In genomic region chr4:119157186-119157585, GRCm38 (mm10) we compare ENCODE assay signal across 10 mouse cellular contexts. TPM values are rescaled to one million over a fixed set of nuclear protein-coding genes. Genes with fewer than 3 reads are reported as not detected.
DNase-seq lines count a peak whose midpoint lies in the region; ATAC-seq and TF ChIP-seq lines count a peak whose summit lies in the region.
"Had no signal": no experiment of that assay in that cellular context is flagged by ENCODE, and none has a peak within 500 bp of the region (broad histone marks: within the 10 kb centered on the region; RNA-seq: fewer than 3 reads in every experiment).

No protein-coding gene starts in this region.

- TF ChIP-seq EP300 in MEL (IDR thresholded peaks at IDR 0.05; ENCODE audit: low read depth in 1 of 2, low read length in 2 of 2): no peak

- H3K4me1 ChIP-seq in MEL (ENCODE audit: control insufficient read depth in 1 of 2, insufficient read depth in 2 of 2, low read length in 2 of 2): no peaks in the 10 kb centered on the region
- H3K4me1 ChIP-seq in small intestine, adult 2 months (ENCODE audit: control insufficient read depth, insufficient read depth, insufficient read length, low read length): 0 out of 2 replicates have a peak, but pooled peaks cover 2% of the 10 kb centered on the region
- no peaks in the 10 kb centered on the region for H3K4me1 ChIP-seq in hindbrain, embryonic 16.5 days (ENCODE audit: control insufficient read depth, insufficient read depth, low read depth, low read length)
- H3K4me1 ChIP-seq: liver, embryonic 13.5 days; stomach, embryonic 15.5 days had no signal

- no peak overlapping the region for H3K27ac ChIP-seq in MEL (ENCODE audit: control insufficient read depth, low read depth, low read length)
- H3K27ac ChIP-seq in small intestine, adult 2 months (ENCODE audit: insufficient read depth, low read depth, low read length): no peak overlapping the region
- no peak overlapping the region for H3K27ac ChIP-seq in hindbrain, embryonic 16.5 days (ENCODE audit: low read depth, low read length)
- H3K27ac ChIP-seq: liver, embryonic 13.5 days; stomach, embryonic 15.5 days had no signal

- peaks cover 5 to 8% of the 10 kb centered on the region in 2 experiments; a peak in 3 of 4 replicates for H3K27me3 ChIP-seq in MEL (ENCODE audit: control insufficient read depth in 1 of 2, insufficient read depth in 2 of 2, low read length in 2 of 2)
- no peaks in the 10 kb centered on the region for H3K27me3 ChIP-seq in small intestine, adult 2 months (ENCODE audit: control insufficient read depth, insufficient read depth, low read length)
- no peaks in the 10 kb centered on the region for H3K27me3 ChIP-seq in hindbrain, embryonic 16.5 days (replicated peaks; ENCODE audit: control insufficient read depth, insufficient read depth, low read length)
- H3K27me3 ChIP-seq: liver, embryonic 13.5 days; stomach, embryonic 15.5 days had no signal

- ATAC-seq in hindbrain, embryonic 16.5 days: no peak

- H3K9ac ChIP-seq in MEL (ENCODE audit: control insufficient read depth, low read depth, low read length, poor library complexity, severe bottlenecking): no peak overlapping the region
- no peak overlapping the region for H3K9ac ChIP-seq in hindbrain, embryonic 16.5 days (ENCODE audit: low read depth, low read length)
- H3K9ac ChIP-seq: liver, embryonic 13.5 days; stomach, embryonic 15.5 days had no signal

- DNase-seq in layer of hippocampus, adult 11-12 months (ENCODE audit: low spot score): peak; percentile 73
- DNase-seq in layer of hippocampus, adult 9-11 months: no peak
- peak; percentile 78 for DNase-seq in CD4-positive, CD25-positive, alpha-beta regulatory T cell, adult 2 months (ENCODE audit: low read depth, low spot score)
- DNase-seq in MEL (ENCODE audit: low read depth, low spot score): peak; percentile 81
- DNase-seq in cerebellum, postnatal 36 days: peak; percentile 45 to 52
- peak; percentile 69 to 89 for DNase-seq in kidney, postnatal 36 days
- DNase-seq: liver, embryonic 13.5 days had no signal

- no peaks in the 10 kb centered on the region for H3K36me3 ChIP-seq in MEL (ENCODE audit: control insufficient read depth in 1 of 2, insufficient read depth in 2 of 2, low read length in 2 of 2)
- H3K36me3 ChIP-seq in small intestine, adult 2 months (ENCODE audit: control insufficient read depth, insufficient read depth, low read length): no peaks in the 10 kb centered on the region
- H3K36me3 ChIP-seq in hindbrain, embryonic 16.5 days (ENCODE audit: control insufficient read depth, insufficient read depth, low read length): no peaks in the 10 kb centered on the region
- H3K36me3 ChIP-seq: liver, embryonic 13.5 days; stomach, embryonic 15.5 days had no signal

- TF ChIP-seq RAD21 in MEL (IDR thresholded peaks at IDR 0.05; ENCODE audit: low read depth, low read length): peak; percentile 63

- no peak overlapping the region for H3K4me3 ChIP-seq in MEL (ENCODE audit: control insufficient read depth in 1 of 2, insufficient read depth in 1 of 2, low read depth in 2 of 2, low read length in 2 of 2)
- no peak overlapping the region for H3K4me3 ChIP-seq in small intestine, adult 2 months (ENCODE audit: low read depth, low read length)
- H3K4me3 ChIP-seq in hindbrain, embryonic 16.5 days (ENCODE audit: low read length): no peak overlapping the region
- H3K4me3 ChIP-seq: liver, embryonic 13.5 days; stomach, embryonic 15.5 days had no signal

- WGBS in small intestine, adult 2 months: 21% methylated on average over 2 of the region's 2 CpGs
- WGBS in hindbrain, embryonic 16.5 days: 36% methylated on average over 2 of the region's 2 CpGs

- TF ChIP-seq CTCF in MEL (IDR thresholded peaks at IDR 0.05 in 2 of 3, conservative IDR thresholded peaks at IDR 0.05 in 1 of 3; ENCODE audit: control insufficient read depth in 1 of 3, insufficient read depth in 1 of 3, low read depth in 2 of 3, low read length in 3 of 3, poor library complexity in 1 of 3, severe bottlenecking in 1 of 3): peak; percentile 70 to 78 (median 72)
- peak; percentile 45; the same call in 1 of the 2 replicates for TF ChIP-seq CTCF in small intestine, adult 2 months (IDR thresholded peaks at IDR 0.05; ENCODE audit: extremely low read depth, insufficient read length, insufficient replicate concordance, low read depth, low read length)

- H3K4me2 ChIP-seq in hindbrain, embryonic 16.5 days (ENCODE audit: low read length): no peak overlapping the region
- H3K4me2 ChIP-seq: liver, embryonic 13.5 days; stomach, embryonic 15.5 days had no signal

- no peaks in the 10 kb centered on the region for H3K9me3 ChIP-seq in MEL (replicated peaks; ENCODE audit: insufficient read depth, low read length)
- no peaks in the 10 kb centered on the region for H3K9me3 ChIP-seq in hindbrain, embryonic 16.5 days (ENCODE audit: control insufficient read depth, low read length)
- H3K9me3 ChIP-seq: liver, embryonic 13.5 days; stomach, embryonic 15.5 days had no signal

- H3K79me2 ChIP-seq in MEL (ENCODE audit: control insufficient read depth, insufficient read depth, low read length, poor library complexity): no peaks in the 10 kb centered on the region

- no peak for TF ChIP-seq POLR2A in MEL (IDR thresholded peaks at IDR 0.05; ENCODE audit: control insufficient read depth in 1 of 2, insufficient read depth in 1 of 2, low read depth in 1 of 2, low read length in 2 of 2, poor library complexity in 1 of 2)
- no peak for TF ChIP-seq POLR2A in small intestine, adult 2 months (IDR thresholded peaks at IDR 0.05; ENCODE audit: low read depth, low read length)

TF ChIP-seq in MEL, 35 proteins besides CTCF, POLR2A, EP300 and RAD21:
- TF ChIP-seq ZC3H11A (IDR thresholded peaks at IDR 0.05; ENCODE audit: low read depth, low read length): peak; percentile 55
- TF ChIP-seq MEF2A (IDR thresholded peaks at IDR 0.05; ENCODE audit: extremely low read depth, insufficient replicate concordance, low read depth, low read length, poor library complexity, severe bottlenecking): no peak
- peak; percentile 68 for TF ChIP-seq SMC3 (IDR thresholded peaks at IDR 0.05; ENCODE audit: low read depth, low read length)
- no peak for TF ChIP-seq CHD1 (IDR thresholded peaks at IDR 0.05; ENCODE audit: low read depth, low read length)
- no peak for TF ChIP-seq ZNF384 (IDR thresholded peaks at IDR 0.05; ENCODE audit: low read depth, low read length)
- TF ChIP-seq GATA1 (IDR thresholded peaks at IDR 0.05; ENCODE audit: low read depth, low read length): peak; percentile 17; the same call in 1 of the 2 replicates
- TF ChIP-seq ZKSCAN1 (IDR thresholded peaks at IDR 0.05; ENCODE audit: low read depth, low read length): no peak
- TF ChIP-seq MYB (IDR thresholded peaks at IDR 0.05; ENCODE audit: low read depth, low read length): no peak

RNA-seq across cellular contexts. Expression of gene Zfp691, which starts 16.8 kb away (rescaled TPM):
- 6.3 and 6.7 TPM in 2 replicates for total RNA-seq in MEL (2012; rRNA removed)
- 1 to 10 TPM in 1 of 2 experiments, not detected in 1; 9.9 TPM for polyA plus RNA-seq in MEL (2012; ENCODE audit: insufficient read depth in 1 of 2, insufficient read length in 2 of 2, low read depth in 1 of 2, low replicate concordance in 2 of 2, missing spikeins in 1 of 2)
- polyA plus RNA-seq in small intestine, adult 2 months (2012; rRNA removed): 4.2 and 6.2 TPM in 2 replicates
- 2.9 and 5.6 TPM in 2 replicates for polyA plus RNA-seq in hindbrain, embryonic 16.5 days (2015; fragmentation: Nextera tagmentation; extraction: Ambion mirVana)

RNA-seq across cellular contexts. Expression of gene Ermap, which starts 32.6 kb away (rescaled TPM):
- total RNA-seq in MEL (2012; rRNA removed): 125 and 138 TPM in 2 replicates
- polyA plus RNA-seq in MEL (2012; ENCODE audit: insufficient read depth in 1 of 2, insufficient read length in 2 of 2, low read depth in 1 of 2, low replicate concordance in 2 of 2, missing spikeins in 1 of 2): 100 to 1,000 TPM in 1 of 2 experiments, 10 to 100 TPM in 1; 44.1 to 247 TPM
- 0.03 and 0.06 TPM in 2 replicates for polyA plus RNA-seq in small intestine, adult 2 months (2012; rRNA removed)
- 0.33 and 0.70 TPM in 2 replicates for polyA plus RNA-seq in hindbrain, embryonic 16.5 days (2015; fragmentation: Nextera tagmentation; extraction: Ambion mirVana)

RNA-seq across cellular contexts. Expression of gene Svbp, which starts 37.9 kb away (rescaled TPM):
- total RNA-seq in MEL (2012; rRNA removed): 63.7 and 64.7 TPM in 2 replicates
- polyA plus RNA-seq in MEL (2012; ENCODE audit: insufficient read depth in 1 of 2, insufficient read length in 2 of 2, low read depth in 1 of 2, low replicate concordance in 2 of 2, missing spikeins in 1 of 2): 100 to 1,000 TPM in 1 of 2 experiments, not detected in 1; 131 TPM
- polyA plus RNA-seq in small intestine, adult 2 months (2012; rRNA removed): 10.2 and 17.0 TPM in 2 replicates
- polyA plus RNA-seq in hindbrain, embryonic 16.5 days (2015; fragmentation: Nextera tagmentation; extraction: Ambion mirVana): 197 and 201 TPM in 2 replicates

RNA-seq across cellular contexts. Expression of gene Slc2a1, which starts 48.7 kb away (rescaled TPM):
- total RNA-seq in MEL (2012; rRNA removed): 15.9 and 47.3 TPM in 2 replicates
- 10 to 100 TPM in 1 of 2 experiments, not detected in 1; 99.5 TPM for polyA plus RNA-seq in MEL (2012; ENCODE audit: insufficient read depth in 1 of 2, insufficient read length in 2 of 2, low read depth in 1 of 2, low replicate concordance in 2 of 2, missing spikeins in 1 of 2)
- polyA plus RNA-seq in small intestine, adult 2 months (2012; rRNA removed): 20.1 and 24.1 TPM in 2 replicates
- 100 and 106 TPM in 2 replicates for polyA plus RNA-seq in hindbrain, embryonic 16.5 days (2015; fragmentation: Nextera tagmentation; extraction: Ambion mirVana)

Comparison
In these comparisons a context has a peak if more than half of its experiments do, and no peak if none do; other contexts are left out.
1. RNA of gene Ermap, which starts 32.6 kb away (polyA plus RNA-seq): 44.1 to 247 TPM in MEL; 0.33 to 0.70 TPM in hindbrain, embryonic 16.5 days and 0.03 to 0.06 TPM in small intestine, adult 2 months; every median in the first group is over 10 times any median in the second.